Mouse (Mus musculus) Patski (cell line): Measurements from ENCODE around the gene Trpm1. TPM values are rescaled to one million over a fixed set of nuclear protein-coding genes. Genes with fewer than 3 reads are reported as not detected.
A peak's percentile ranks its signal among the peaks of the same experiment; 100 is the strongest.

Experiments used
- ATAC-seq: fragments of 100-300 bp; one replicate; pipeline ENCODE4 v1.8.0; 2021
- CTCF ChIA-PET: fragments of 350-600 bp; sonication (Branson Sonifier 250); formaldehyde crosslinking; loops from one replicate; lab custom pipeline; 2022; ENCODE audit warnings: inconsistent platforms; lab: Charles Lee
- POLR2A ChIA-PET: fragments of 350-600 bp; sonication (Branson Sonifier 250); formaldehyde crosslinking; loops from one replicate; lab custom pipeline; 2022; ENCODE audit warnings: antibody characterized with exemption, inconsistent platforms; lab: Charles Lee
- DNase-seq: peaks from one replicate; pipeline ENCODE4 v3.0.0-alpha.2; 2011; ENCODE audit warnings: low read depth, low spot score
- H3K27me3 ChIP-seq: fragments of 371-371 bp; one replicate; pipeline ENCODE4 v1.5.1; 2021
- CTCF ChIP-seq: fragments of 100-300 bp; IDR thresholded peaks from one replicate; pipeline ENCODE4 v1.5.1; 2021
- in situ Hi-C: fragments of 300-500 bp; cut with MboI; formaldehyde crosslinking; loops from 3 replicates; pipeline ENCODE4 v1.11.1; 2018; ENCODE audit warnings: low pct_unique_long_range_greater_than_20kb, mixed read lengths
- polyA plus RNA-seq: library from polyadenylated mRNA; unstranded; gene quantifications from one replicate; pipeline ENCODE4 v1.2.3, GENCODE M21; 2021

Trpm1 gene
- polyA plus RNA-seq, 1 experiment from 2014 or later: 0.28 TPM

DNA sequence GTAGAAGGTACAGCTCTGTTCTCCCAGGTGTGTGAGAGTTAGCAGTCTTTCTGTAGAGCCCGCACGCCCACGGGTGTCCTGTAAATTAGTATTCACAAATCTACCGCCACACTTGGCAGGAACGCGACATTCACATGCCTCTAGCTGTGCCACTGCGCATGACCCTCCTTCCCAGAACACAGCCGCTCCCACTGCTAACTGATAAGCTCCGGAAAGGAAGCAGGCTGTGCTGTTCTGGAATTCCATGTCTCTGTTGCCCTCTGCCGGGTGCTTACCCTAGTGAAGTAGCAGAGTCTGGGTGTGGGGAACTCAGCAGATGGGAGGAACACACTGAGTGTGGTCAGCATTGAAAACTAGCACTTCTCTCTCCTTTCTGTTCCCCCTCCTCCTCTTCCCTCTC is 2.1 kb downstream of the Trpm1 start:
- POLR2A ChIA-PET: no interaction called here
- H3K27me3 ChIP-seq: no peaks in the 10 kb centered on the region
- CTCF ChIA-PET: interaction anchor here (0.7 to 2.1 kb wide), 10 partner anchors 9 to 406 kb away, joined by 3 to 10 read pairs (median 4); no protein-coding TSS in a partner anchor
- in situ Hi-C loops: loop anchor here (10.0 kb wide), 4 partner anchors 91 to 401 kb away; no protein-coding TSS in a partner anchor
- peak; percentile 73 for TF ChIP-seq CTCF
- DNase-seq (no peak), ATAC-seq (peak; percentile 82)

DNA sequence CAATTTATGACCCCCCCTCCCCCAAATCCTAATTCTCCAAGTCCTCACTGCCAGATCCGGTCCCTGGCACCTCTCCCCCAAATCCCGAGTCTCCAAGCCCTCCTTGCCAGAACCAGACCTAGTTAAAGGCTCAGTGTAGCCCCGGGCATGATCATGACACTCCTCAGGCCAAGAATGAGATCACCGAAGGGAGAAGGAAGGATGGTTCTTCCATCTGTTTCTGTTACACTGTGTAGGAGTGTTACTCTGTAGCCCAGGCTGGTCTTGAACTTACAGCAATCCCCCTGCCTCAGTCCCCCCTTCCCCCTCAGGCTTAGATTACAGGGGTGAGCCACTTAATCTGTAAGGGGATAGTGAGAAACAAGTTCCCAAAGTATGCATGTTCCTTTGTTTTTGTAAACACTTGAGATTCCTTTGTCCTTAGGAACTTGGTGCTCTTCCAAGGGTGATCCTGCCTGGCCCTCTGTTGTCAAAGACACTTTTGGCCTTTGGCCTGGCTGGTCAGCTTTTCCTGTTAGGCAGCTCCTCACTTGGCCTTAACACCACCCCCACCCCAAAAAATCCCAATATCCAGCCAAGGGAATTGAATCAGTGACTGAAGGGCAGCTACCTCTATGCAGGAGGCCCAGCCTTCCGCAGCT is 2.8 kb downstream of the Trpm1 start:
- no peaks in the 10 kb centered on the region for H3K27me3 ChIP-seq
- TF ChIP-seq CTCF: no peak
- ChIA-PET CTCF (interaction anchor here (0.8 to 2.1 kb wide), 7 partner anchors 9 to 404 kb away, joined by 3 to 10 read pairs (median 6); no protein-coding TSS in a partner anchor), POLR2A (no interaction called here)
- ATAC-seq: peak; percentile 51
- in situ Hi-C loops: loop anchor here (10.0 kb wide), 4 partner anchors 92 to 402 kb away; no protein-coding TSS in a partner anchor
- DNase-seq: no peak

DNA sequence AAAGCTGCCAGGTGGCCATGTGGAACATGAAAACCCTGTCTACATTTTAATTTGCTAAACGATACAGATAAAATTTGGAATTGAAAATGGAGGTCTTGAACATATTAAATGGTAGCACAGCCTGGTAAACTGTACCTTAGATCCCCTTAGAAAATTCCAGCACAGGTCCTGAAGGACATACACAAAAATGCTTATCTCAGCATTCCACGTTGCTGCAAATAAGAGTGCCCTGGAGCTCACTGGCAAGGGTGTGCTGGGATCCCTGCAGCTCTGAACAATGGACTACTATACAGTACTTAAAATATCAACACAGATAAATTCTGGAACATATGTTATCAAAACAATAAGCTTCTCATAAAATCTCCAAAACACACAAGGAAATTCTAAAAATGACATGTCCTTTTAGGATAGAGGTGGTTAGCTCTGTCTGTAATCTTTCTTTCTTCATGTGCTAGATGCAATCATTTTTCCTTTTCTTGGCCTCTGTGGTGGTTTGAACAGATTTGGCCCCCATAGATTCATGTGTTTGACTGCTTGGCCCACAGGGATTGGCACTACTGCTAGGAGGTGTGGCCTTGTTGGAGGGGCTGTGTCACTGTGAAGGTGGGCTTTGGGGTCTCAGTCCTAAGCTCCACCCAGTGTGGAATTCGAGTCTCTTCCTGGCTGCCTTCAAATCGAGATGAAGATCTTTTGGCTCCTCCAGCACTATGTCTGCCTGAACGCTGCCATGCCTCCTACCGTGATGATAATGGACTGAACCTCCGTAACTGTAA is 3.5 kb downstream of the Trpm1 start:
- DNase-seq: no peak
- H3K27me3 ChIP-seq: no peaks in the 10 kb centered on the region
- TF ChIP-seq CTCF: no peak
- in situ Hi-C loops: loop anchor here (10.0 kb wide), 4 partner anchors 92 to 402 kb away; no protein-coding TSS in a partner anchor
- ChIA-PET POLR2A (no interaction called here), CTCF (interaction anchor here (0.8 to 2.1 kb wide), 3 partner anchors 8 to 405 kb away, joined by 3 to 8 read pairs (median 6); no protein-coding TSS in a partner anchor)
- no peak for ATAC-seq

DNA sequence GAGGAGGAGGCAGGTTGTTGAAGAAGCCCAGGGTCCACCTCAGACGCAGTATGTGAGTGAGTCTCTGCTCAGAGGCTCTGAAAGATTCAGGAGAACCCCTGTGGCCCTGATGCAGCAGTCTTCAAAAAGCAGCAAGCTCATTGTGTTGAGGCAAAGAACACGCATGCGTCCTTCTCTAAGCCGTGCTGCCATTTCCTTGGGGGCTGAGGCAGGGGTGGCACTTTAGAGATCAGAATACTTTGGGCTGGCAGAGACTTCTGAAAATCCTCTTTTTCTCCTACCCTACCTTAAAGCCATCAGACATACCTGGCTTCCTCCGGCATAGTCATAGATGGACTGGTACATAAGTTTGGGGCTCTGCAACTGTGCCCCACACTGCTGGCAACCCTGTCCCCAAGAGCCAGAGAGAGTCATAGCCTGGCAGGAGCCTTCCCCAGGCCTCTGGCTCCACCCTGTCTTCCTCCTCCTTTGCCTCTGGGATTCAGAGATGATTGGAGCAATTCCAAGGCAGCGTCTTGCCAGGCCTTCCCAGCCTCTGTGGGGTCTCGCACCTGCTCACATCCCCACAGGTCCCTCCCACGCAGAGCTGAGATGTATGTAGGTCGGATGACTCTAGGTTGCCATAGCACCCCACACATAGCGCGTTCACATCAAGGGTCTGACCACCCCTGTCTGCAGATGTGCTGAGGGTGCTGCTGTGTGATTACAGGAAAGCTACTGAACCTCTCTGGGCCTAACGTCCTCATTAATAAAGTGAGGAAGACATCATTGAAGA is 4.8 kb downstream of the Trpm1 start:
- ATAC-seq (no peak), DNase-seq (no peak)
- in situ Hi-C loops: loop anchor here (10.0 kb wide), 4 partner anchors 94 to 404 kb away; no protein-coding TSS in a partner anchor
- no peak for TF ChIP-seq CTCF
- POLR2A ChIA-PET: no interaction called here
- H3K27me3 ChIP-seq: no peaks in the 10 kb centered on the region
- CTCF ChIA-PET: interaction anchor here (1.0 kb wide), 1 partner anchor 405 kb away, joined by 3 read pairs; no protein-coding TSS in a partner anchor

- H3K27me3 ChIP-seq: no peaks in the 10 kb centered on the region
- TF ChIP-seq CTCF: no peak
- ChIA-PET CTCF (interaction anchor here (1.0 kb wide), 1 partner anchor 405 kb away, joined by 3 read pairs; no protein-coding TSS in a partner anchor), POLR2A (no interaction called here)
- DNase-seq: no peak
- no peak for ATAC-seq
- in situ Hi-C loops: loop anchor here (10.0 kb wide), 4 partner anchors 94 to 404 kb away; no protein-coding TSS in a partner anchor
Observed at GRCm38 (mm10) chr7:64159056-64159542, 5.5 kb downstream of the Trpm1 start.

DNA sequence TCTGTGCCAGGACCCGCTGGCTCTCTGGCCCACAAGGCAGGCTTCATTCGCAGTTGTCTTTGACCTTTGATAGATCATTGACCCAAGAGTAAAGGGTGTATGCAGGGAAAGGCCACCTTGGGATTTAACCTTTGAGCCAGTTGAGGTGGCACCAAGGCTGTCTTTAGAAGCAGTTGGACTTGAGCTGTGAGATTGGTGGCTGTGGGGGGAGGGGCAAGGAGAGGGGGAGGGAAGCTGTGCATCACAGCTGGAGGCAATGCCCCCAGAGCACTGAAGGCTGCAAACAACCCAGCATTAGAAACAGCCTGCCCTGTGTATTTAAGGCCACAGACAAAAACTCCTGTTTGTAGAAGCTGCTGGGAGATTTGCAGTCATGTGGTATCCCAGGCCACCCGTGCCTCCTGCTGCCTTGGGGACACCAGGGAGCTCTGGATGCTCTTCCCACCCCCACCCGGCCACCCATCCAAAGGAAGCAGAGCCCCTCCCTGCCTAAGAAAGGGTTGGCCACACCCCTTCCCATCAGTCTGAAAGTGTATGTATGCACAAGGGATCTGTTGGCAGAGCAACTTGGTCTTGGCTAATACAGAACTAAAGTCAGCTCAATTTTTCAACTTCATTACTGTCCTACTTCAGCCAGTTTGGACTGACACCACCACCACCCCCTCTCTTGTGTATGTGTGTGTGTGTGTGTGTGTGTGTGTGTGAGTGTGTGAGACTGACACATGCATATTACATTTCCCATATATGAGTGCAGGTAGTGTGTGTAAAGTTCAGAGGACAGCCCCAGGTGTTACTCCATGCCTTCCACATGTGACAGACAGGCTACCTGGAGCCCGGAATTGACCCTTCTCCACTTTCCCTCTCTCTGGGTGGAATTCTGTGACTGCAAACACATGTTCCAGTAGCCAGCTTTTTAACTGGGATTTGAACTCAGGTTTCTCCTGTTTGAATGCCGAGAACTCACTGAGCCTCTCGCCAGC is 6.3 kb downstream of the Trpm1 start:
- in situ Hi-C loops: loop anchor here (5.0 to 10.0 kb wide), 6 partner anchors 95 to 575 kb away; no protein-coding TSS in a partner anchor
- DNase-seq: no peak
- no peak for ATAC-seq
- POLR2A ChIA-PET: no interaction called here
- no peaks in the 10 kb centered on the region for H3K27me3 ChIP-seq
- CTCF ChIA-PET: no interaction called here
- no peak for TF ChIP-seq CTCF

- ATAC-seq (no peak), DNase-seq (no peak)
- TF ChIP-seq CTCF: no peak
- ChIA-PET POLR2A (no interaction called here), CTCF (no interaction called here)
- in situ Hi-C loops: loop anchor here (5.0 to 10.0 kb wide), 2 partner anchors 161 to 574 kb away; no protein-coding TSS in a partner anchor
- no peaks in the 10 kb centered on the region for H3K27me3 ChIP-seq
Observed at GRCm38 (mm10) chr7:64160737-64161470, 7.3 kb downstream of the Trpm1 start.

- ChIA-PET CTCF (no interaction called here), POLR2A (no interaction called here)
- ATAC-seq: no peak
- no peak for DNase-seq
- in situ Hi-C loops: loop anchor here (5.0 to 10.0 kb wide), 2 partner anchors 160 to 573 kb away; no protein-coding TSS in a partner anchor
- no peak for TF ChIP-seq CTCF
- H3K27me3 ChIP-seq: no peaks in the 10 kb centered on the region
Observed at GRCm38 (mm10) chr7:64161990-64162389, 8.4 kb downstream of the Trpm1 start.
